Mouse (Mus musculus): ENCODE data around the gene Elmo1.

Elmo1 gene

DNA sequence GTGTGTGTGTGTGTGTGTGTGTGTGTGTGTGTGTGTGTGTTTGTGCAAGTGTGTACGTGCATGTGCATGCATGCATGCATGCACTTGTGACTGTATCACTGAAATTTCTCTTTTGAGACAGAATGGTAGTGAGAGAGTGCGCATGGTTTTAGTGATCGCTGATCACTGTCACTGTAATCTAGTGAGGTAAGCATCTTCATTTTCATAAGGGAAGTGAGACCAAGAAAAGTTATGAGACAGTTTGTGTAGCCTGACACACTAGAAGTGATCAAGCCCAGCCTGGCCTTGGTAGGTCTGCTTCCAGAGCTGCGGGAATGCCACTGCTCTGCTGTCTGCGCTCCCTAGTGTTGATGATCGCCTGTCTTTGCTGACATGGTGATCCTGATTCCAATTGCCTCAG lies 122.3 kb downstream of the Elmo1 start:
- DNase-seq: no peak

DNA sequence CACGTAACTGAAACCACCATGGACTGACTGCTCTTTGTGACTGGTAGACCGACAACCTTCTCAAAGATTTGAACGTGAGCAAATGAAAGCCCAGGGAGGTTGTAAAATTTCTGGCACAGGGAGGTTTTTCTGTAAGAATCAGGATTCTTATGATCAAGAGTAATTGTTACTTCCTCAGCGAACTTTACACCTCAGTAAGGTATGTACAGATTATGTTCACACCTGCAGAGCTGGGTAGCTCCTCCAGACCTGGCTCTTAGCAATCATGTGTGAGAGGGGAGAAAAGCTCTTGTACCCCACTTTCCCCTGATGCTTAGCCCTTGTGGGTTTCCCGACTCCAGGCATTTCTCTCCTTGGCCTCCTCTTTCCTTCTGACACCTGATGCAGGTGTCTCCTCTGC lies 123.5 kb downstream of the Elmo1 start:
- no peak for DNase-seq

DNA sequence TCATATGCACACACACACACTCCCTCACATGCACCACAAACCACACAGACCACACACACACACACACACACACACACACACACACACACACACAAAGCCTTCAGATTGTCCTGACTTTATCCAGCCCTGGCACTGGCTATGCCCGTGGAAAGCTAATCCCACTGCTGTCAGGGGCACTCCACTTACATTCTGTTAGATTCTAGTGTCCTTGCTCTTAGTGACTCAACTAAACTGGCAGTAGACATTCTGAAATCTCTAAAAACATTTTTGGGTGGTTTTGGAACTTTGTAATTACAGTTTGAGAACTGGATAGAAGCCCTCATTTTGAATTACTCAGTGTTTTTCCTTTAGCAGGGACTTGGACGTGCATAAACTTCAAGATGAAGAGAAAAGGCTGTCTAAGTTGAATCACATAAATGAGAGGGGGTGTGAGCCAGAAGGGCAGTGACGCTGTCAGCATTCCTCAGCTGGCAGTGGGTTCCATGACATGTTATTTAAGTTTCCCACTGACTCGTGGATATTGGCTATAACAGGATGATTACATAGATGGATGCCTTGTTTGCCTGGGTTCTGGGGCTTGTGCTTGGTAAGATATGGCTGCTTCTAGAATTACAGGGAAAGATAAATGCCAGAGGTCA lies 127.2 kb downstream of the Elmo1 start:
- no peak for DNase-seq

GRCm38 (mm10) chr13:20218126-20218525 lies 127.7 kb downstream of the Elmo1 start:
- DNase-seq: no peak

GRCm38 (mm10) chr13:20220414-20220813 lies 130.0 kb downstream of the Elmo1 start:
- no peak for DNase-seq

DNA sequence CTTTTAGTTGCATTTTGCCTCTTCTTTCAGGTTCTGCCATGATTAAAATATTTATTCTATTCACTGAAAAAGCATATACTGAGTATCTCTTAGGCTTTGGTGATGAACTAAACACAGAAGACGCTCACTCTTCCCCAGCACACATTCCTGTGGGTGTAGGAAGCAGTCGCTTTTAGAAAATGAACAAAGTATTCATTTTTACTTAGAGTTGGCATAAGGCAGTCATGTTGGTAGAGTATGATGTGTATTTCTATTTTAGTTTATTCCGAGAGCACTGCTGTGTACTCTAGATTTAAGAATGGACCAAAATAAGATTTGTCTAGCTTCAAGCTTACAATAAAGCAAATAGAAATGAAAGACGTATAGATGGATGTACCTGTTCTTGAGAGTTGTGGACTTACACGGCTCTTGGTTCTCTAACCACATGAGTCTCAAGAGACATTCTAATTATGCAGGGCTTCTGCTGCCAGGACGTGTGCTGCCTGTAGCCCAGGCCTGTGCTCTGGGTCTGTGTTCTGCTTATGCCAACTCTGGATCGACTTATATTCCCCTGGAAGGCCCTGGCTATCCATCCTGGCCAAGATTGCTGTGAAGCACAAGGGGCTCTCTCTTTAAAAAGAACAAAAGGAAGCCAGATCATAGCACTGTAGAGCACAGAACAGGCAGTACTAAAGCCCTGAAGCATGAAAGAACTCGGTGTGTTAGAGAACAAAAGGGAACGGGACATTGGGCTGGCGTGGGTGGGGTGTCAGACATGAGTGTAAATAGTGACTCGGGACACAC lies 137.7 kb downstream of the Elmo1 start:
- DNase-seq: no peak

DNA sequence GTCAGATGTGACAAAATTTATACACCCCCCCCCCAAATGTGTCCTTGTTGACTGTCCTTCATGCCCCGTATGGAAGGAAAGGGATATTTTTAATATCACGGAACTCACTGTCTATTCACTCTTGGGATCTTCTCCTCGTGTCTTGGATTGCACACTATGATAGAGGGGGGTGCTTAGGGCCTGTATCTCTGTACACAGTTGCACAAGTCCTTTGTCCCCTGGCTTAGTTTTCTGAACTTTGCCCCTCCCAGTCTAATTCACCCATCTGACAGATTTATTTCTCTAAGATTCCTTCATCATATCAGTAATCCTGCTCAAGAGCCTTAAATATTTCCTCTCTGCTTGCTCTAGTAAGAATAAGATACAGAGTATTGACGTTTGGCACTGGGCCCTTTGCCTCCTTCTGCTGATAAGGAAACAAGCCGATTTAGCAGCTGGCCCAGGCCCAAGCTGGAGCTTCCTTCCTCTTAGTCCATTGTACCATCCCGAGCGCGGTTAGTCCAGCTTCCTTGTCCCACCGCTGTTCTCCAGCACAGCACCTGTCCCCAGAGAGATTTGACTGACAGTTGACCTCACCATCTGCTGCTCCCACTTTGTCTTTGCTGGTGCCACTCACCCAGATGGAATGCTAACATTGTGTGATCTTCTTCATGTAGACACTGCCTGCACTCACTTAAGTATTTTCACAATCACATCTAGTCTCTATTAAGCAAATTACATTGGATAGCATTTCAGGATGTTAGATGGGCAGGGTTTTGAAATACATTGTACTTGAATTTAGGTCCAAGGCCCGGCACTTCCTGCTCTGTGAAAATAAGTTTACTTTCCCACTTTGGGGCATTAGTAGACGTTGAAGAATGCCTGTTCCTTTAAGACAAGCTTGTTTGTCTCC lies 141.7 kb downstream of the Elmo1 start:
- DNase-seq: peak; percentile 47 to 69

- DNase-seq: no peak
Measured at GRCm38 (mm10) chr13:20233707-20234106, 143.3 kb downstream of the Elmo1 start.

- no peak for DNase-seq
Measured at GRCm38 (mm10) chr13:20237615-20238014, 147.2 kb downstream of the Elmo1 start.

DNA sequence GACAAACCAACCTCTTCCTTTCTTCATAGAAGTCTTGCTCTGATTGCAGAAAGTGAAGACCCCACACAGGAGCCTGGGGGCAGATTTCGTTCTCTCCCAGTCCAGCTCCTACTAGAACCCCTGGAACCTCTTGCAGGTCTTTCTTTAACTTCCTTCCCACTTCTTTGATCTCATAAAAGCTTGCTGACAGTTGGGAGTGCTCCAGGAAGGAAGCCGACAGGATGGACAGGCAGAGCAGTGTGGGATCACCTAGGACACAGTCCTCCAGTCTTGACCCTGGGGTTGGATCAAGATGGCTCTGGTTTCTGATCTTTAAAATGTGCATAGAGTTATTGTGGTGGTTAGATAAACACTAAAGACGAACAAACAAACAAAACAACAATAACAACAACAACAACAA lies 147.8 kb downstream of the Elmo1 start:
- no peak for DNase-seq

DNA sequence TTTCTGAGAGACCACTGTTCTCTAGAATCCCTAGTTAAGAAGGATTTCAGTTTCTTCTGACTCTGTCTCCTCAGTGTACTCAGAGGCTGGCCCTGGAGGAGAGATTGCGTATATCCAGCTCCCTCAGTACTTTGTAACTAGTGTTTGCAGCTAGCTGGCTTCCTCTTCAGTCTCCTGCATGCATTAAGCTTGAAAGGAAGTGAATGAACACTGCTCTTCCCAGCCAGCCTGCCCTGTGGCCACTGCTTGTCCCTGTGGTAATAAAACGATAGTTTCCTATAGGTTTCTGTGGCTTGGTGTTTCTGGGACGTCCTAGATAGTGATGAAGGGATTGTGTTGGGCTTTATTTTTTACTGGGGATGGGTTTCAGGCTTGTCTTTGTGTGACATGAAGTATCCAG lies 148.3 kb downstream of the Elmo1 start:
- DNase-seq: no peak

GRCm38 (mm10) chr13:20250069-20250668 lies 159.8 kb downstream of the Elmo1 start:
- DNase-seq: no peak

- DNase-seq: no peak
Measured at GRCm38 (mm10) chr13:20254911-20255310, 164.5 kb downstream of the Elmo1 start.

DNA sequence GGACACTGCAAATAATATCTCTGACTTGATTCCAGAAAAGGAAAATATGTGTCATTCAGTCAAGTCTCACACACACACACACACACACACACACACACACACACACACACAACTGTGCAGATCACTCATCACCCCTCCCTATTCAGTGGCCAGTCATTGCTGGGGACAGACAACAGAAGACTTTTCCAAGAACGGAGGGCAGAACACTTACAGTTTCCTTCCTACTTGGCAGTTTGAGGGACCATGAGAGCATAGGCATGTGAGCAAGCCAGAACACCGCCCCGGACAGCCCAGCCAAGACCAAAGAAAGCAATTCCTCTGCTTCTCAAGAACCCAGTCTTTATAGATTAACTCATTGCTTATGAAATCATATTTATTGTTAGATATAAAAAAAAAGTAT lies 165.0 kb downstream of the Elmo1 start:
- DNase-seq: no peak

- no peak for DNase-seq
Measured at GRCm38 (mm10) chr13:20256613-20257012, 166.2 kb downstream of the Elmo1 start.

DNA sequence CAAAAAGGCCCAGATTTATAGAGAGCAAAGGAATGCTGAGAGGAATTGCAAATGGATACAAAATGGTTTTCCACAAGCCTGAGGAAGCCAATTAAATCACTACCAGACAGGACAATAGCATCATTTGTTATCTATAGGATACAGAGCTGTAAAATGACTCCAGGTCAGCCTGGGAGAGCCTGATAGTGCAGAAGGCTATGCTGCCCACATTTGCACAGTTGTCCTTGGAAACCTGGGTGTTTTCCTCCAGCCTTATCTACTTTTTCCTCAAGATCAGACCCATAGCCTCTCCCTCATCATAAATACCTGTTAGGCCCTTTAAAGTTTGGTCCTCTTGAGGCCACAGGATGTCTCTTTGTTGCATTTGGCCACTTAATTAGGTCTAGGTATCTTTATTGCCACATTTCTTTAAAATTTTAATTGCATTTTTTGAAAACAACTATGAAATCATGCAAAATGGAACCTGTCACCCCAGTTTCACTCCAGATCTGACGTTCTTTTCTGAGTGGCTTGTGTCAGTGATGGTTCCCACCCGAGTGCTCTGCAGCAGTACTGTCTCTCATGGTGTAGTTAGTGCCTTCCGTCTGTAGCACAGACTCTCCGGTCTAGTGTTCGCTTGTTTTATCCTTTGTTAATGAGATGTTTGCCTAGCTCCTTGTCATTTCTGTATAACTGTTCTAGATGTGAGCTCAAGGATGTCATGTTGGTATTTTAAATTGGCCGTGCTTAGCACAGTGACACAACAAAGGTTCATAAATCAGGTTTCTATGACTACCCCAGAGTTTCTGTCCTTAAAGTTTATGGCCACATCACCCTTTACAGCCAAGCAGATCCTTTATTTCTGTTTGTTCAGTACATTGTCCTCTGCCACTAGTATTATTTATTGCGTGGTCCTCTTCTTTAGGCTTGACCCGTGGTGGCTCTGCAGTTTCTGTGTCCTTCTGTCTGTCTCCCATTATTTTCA lies 167.4 kb downstream of the Elmo1 start:
- DNase-seq: no peak

GRCm38 (mm10) chr13:20263173-20263572 lies 172.8 kb downstream of the Elmo1 start:
- no peak for DNase-seq

GRCm38 (mm10) chr13:20270148-20270547 lies 179.8 kb downstream of the Elmo1 start:
- no peak for DNase-seq

GRCm38 (mm10) chr13:20271799-20272198 lies 181.4 kb downstream of the Elmo1 start:
- peak; percentile 61 to 68 for DNase-seq

GRCm38 (mm10) chr13:20272562-20272961 lies 182.2 kb downstream of the Elmo1 start:
- peak; percentile 38 to 56 for DNase-seq

DNA sequence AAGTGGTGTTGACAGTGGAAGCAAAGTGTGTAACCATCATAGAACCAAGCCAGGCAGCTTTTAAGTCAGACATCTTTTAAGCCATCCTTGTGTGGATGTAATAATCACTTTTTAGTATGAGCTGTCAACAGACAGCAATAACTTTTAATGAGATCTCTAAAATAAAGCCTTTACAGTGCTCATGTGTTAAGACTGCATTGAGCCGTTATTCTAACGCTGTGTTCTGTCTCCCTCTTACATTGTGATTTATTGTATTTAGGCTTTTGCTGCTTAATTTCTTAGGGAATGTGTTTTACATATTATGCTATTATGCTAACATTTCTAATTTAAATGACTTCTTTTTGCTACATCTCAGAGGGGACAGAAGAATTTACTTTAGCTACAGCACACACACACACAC lies 189.5 kb downstream of the Elmo1 start:
- no peak for DNase-seq

- no peak for DNase-seq
Measured at GRCm38 (mm10) chr13:20283891-20284290, 193.5 kb downstream of the Elmo1 start.
